Mouse (Mus musculus): ENCODE results near the gene Cda.

GRCm38 (mm10) chr4:138313795-138314194, 54.0 kb downstream of the Cda start:
- no peak for TF ChIP-seq CTCF (IDR thresholded peaks at IDR 0.05; ENCODE audit: low read depth, low read length)
- no peak for TF ChIP-seq POLR2A (IDR thresholded peaks at IDR 0.05; ENCODE audit: borderline replicate concordance, low read depth, low read length)
